Mouse (Mus musculus) lung, adult 2 months (tissue): ENCODE data around the gene Enpp4.
A peak's percentile ranks its signal among the peaks of the same experiment; 100 is the strongest.

Experiments used
- CTCF ChIP-seq: fragments of 200-500 bp; IDR thresholded peaks from 2 replicates; pipeline ENCODE4 v1.5.1; 2011; ENCODE audit warnings: mild to moderate bottlenecking, low read length, control low read depth; ENCODE audit not compliant: insufficient read depth
- POLR2A ChIP-seq: fragments of 200-500 bp; IDR thresholded peaks from 2 replicates; pipeline ENCODE4 v1.6.1; 2011; ENCODE audit warnings: low read depth, mild to moderate bottlenecking, control low read depth, low read length, borderline replicate concordance; ENCODE audit errors: extremely low read depth

DNA sequence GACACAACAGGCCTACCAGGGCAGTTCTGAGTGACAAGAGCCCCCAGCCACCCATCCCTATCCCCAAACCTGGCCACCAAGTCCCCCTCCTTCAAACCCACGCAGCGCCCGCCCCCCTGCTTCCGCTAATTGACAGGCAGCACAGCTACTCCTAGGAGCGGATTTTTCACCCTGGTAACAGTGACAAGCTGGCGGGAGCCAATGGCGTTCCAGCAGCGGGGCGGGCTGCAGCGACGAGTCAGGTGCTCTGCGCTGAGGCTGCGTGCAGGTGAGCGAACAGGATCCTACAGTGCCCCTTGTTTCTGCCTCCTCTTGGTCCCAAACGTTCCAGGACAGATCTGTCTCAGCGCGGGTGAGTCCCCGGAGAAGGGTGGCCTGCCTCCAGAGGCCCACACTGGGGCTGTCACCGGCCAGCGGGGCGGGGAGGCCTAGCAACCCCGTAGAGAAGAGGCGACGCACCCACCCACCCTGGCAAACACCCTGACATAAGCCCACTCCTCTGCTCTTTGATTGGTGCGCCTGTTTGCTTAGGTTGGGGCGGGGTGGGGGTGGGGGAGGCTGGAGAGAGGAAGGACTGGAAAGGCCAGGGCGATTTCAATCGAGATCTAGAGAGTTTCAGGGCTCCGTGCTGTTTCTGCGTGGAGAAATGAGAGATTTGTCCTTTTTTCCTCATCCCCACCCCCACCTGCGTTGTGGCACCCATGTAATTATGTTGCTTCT lies 26.8 kb downstream of the Enpp4 start, which contains the start of gene Enpp5:
- TF ChIP-seq CTCF (no peak), POLR2A (peak; percentile 79; the same call in 1 of the 2 replicates)
